Mouse (Mus musculus) forebrain, embryonic 14.5 days (tissue): Measurements from ENCODE around the gene Patj. TPM values are rescaled to one million over a fixed set of nuclear protein-coding genes. Genes with fewer than 3 reads are reported as not detected.
"Not testable (repeated sequence)": the region's sequence is repeated elsewhere in the genome, so short reads cannot be mapped to it uniquely, and the experiment has no call there.

ENCODE experiments used
- ATAC-seq: fragments of 200-750 bp; cut with Nextera tagmentation; 2 replicates; pipeline ENCODE4 v1.8.0; 2017; ENCODE audit warnings: mild to moderate bottlenecking, moderate library complexity
- DNase-seq: peaks from one replicate; pipeline ENCODE4 v3.0.0-alpha.2; 2015; ENCODE audit warnings: low spot score
- H3K27ac ChIP-seq: fragments of 300-500 bp; sonication (generic); 2 replicates; pipeline ENCODE4 v1.5.1; 2014; ENCODE audit warnings: low read depth, mild to moderate bottlenecking, control low read depth, low read length, moderate library complexity
- H3K27me3 ChIP-seq: fragments of 300-500 bp; sonication (generic); replicated peaks from 2 replicates; pipeline ENCODE4 v1.6.1; 2014; ENCODE audit warnings: low read length, control low read depth, mixed read lengths; ENCODE audit not compliant: control insufficient read depth, insufficient read depth
- H3K36me3 ChIP-seq: fragments of 300-500 bp; sonication (generic); 2 replicates; pipeline ENCODE4 v1.6.1; 2014; ENCODE audit warnings: low read length, control low read depth; ENCODE audit not compliant: control insufficient read depth, insufficient read depth
- H3K4me1 ChIP-seq: fragments of 300-500 bp; sonication (generic); 2 replicates; pipeline ENCODE4 v1.6.1; 2014; ENCODE audit warnings: antibody characterized with exemption, low read length, control low read depth; ENCODE audit not compliant: control insufficient read depth, insufficient read depth
- H3K4me2 ChIP-seq: fragments of 300-500 bp; sonication (generic); 2 replicates; pipeline ENCODE4 v1.6.1; 2014; ENCODE audit warnings: mild to moderate bottlenecking, control low read depth, low read length
- H3K4me3 ChIP-seq: fragments of 300-500 bp; sonication (generic); 2 replicates; pipeline ENCODE4 v1.5.1; 2014; ENCODE audit warnings: low read depth, low read length, control low read depth
- H3K9ac ChIP-seq: fragments of 300-500 bp; sonication (generic); 2 replicates; pipeline ENCODE4 v1.6.1; 2014; ENCODE audit warnings: mild to moderate bottlenecking, low read length, control low read depth, moderate library complexity
- H3K9me3 ChIP-seq: fragments of 300-500 bp; sonication (generic); replicated peaks from 2 replicates; pipeline ENCODE4 v1.6.1; 2016; ENCODE audit warnings: low read length, control low read depth, mixed read lengths; ENCODE audit not compliant: control insufficient read depth
- WGBS: fragments of 180-500 bp; shearing (Covaris S2); extraction: QIAGEN DNeasy Blood & Tissue Kit; methylation state at CpG from one replicate; pipeline ENCODE4 v1.1.7; 2014; 5-methylcytosine and 5-hydroxymethylcytosine counted together
- polyA plus RNA-seq: library from polyadenylated mRNA; unstranded; fragments of >200 nt; fragmentation: Nextera tagmentation; extraction: Ambion mirVana; gene quantifications from 2 replicates; pipeline ENCODE4 v1.2.1, GENCODE M21; 2014

The Patj gene
- polyA plus RNA-seq, 1 experiment from 2014 or later: 7.1 TPM

DNA sequence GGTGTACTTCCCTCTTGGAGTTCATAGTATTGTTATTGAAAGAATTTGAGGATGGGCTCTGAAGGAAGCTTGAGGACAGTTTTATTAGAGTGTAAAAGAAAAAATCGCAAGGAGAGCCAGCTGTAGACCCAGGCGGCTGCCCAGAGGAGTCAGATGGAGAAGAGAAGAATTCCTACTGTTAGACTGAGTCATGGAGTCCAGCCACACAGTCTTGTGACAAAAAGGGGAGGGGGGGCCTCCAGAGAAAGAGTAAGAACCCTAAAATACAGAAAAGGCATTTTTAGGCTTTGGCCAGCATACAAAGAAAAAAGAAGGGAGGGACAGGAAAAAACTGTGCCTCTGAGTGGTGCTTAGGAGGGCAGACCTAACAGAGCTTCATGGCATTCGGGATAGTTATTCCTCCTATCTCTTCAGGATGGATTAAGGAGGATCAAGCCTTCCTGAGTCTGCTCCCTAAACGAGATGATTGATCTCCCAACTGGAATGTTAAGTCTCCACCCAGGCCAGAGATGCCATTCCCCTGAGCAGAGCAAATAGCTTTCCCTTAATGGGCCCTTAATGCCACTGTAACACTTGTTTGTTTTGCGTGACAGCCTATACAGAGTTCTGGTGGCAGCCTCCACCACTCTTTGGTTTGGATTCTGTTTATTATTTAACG, 5.5 kb downstream of the Patj start:
- Histone ChIP-seq H3K4me1 (peaks cover 3% of the 10 kb centered on the region; the same call in 1 of the 2 replicates), H3K9ac (no peak overlapping the region), H3K27me3 (no peaks in the 10 kb centered on the region), H3K36me3 (no peaks in the 10 kb centered on the region), H3K4me2 (no peak overlapping the region), H3K27ac (no peak overlapping the region), H3K9me3 (no peaks in the 10 kb centered on the region), H3K4me3 (no peak overlapping the region)
- ATAC-seq: no peak
- no peak for DNase-seq
- WGBS: 37% methylated on average over 6 of the region's 6 CpGs

DNA sequence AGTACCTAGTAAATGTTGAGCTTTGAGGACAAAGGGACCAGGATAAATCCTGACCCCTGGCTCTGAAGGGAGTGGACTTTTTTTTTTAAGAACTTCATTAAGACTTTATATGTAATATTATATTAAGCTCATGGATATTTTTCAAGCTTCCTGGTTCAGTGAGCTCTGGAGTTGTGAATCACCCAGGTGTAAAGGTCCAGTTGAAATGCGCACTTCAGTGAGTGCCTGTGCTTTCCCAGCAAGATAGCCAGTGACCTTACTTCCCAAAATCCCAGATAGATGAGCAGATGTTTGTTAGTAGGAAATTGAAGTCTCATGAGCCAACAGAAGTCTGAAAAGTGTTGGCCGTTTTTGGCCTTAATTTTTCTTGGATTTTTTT, 6.0 kb downstream of the Patj start:
- H3K36me3 ChIP-seq: no peaks in the 10 kb centered on the region
- DNase-seq (no peak), ATAC-seq (no peak)
- no peaks in the 10 kb centered on the region for H3K27me3 ChIP-seq
- H3K9me3 ChIP-seq: no peaks in the 10 kb centered on the region
- 86% methylated on average over 2 of the region's 2 CpGs for WGBS
- H3K4me1 ChIP-seq: no peaks in the 10 kb centered on the region
- H3K27ac ChIP-seq: no peak overlapping the region
- no peak overlapping the region for H3K4me3 ChIP-seq
- H3K4me2 ChIP-seq: no peak overlapping the region
- no peak overlapping the region for H3K9ac ChIP-seq

DNA sequence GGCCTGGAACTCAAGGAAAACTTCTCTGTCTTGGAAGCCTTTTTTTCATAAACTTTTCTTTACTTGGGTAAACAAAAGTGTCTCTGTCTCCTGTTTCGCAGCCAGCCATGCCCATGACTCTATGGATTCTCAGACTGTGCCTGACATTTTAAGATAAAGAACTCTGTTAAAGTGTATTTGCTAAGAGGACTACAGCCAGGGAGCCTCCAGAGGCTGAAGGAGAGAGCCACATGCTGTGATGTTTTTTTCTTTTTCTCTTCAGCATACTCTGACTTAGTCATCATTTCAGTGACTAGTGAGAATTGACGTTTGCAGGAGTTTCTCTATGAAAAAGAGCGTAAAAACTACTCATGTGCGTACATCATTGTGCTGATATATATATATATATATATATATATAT, 7.9 kb downstream of the Patj start:
- Histone ChIP-seq H3K27ac (no peak overlapping the region), H3K36me3 (no peaks in the 10 kb centered on the region), H3K4me3 (no peak overlapping the region), H3K9me3 (no peaks in the 10 kb centered on the region), H3K4me2 (no peak overlapping the region), H3K4me1 (no peaks in the 10 kb centered on the region), H3K9ac (no peak overlapping the region), H3K27me3 (no peaks in the 10 kb centered on the region)
- DNase-seq (no peak), ATAC-seq (no peak)
- 80% methylated on average over 4 of the region's 4 CpGs for WGBS

DNA sequence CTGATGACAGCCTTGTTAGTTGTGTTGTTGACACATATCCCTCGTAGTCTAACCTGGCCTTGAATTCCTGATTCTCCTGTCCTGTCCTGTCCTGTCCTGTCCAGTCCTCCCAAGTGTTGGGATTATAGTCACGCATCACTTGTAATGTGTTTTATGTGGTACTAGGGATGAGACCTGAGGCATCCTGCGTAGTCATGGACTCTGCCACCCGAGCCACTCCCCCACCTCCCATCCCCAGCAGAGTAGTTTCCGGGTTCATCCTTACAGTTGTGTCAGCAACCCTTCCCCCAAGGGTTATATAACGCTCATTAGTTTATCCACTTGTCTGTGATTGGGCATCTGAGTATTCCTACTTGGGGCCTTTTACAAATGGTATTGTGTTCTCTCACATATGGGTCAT, 8.8 kb downstream of the Patj start:
- DNase-seq (no peak), ATAC-seq (no peak)
- Histone ChIP-seq H3K4me1 (no peaks in the 10 kb centered on the region), H3K9ac (no peak overlapping the region), H3K4me3 (no peak overlapping the region), H3K9me3 (no peaks in the 10 kb centered on the region), H3K36me3 (no peaks in the 10 kb centered on the region), H3K27me3 (no peaks in the 10 kb centered on the region), H3K27ac (no peak overlapping the region), H3K4me2 (no peak overlapping the region)
- 93% methylated on average over 6 of the region's 6 CpGs for WGBS

DNA sequence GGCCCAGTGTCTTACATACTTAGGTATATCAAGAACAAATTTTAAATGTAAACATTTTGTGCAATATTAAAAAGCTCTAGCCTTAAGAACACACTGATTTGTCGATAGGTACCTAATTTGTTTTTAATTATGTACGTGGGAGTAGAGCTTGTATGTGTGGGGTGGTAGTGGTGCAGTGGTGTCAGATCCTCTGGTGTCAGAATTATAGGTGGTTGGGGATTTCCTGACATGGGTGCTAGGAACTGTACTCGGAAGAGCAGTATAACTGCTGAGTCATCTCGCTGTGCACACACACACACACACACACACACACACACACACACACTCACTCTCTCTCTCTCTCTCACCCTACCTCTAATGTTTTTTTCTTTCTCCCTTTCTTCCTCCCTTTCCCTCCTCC, 12.9 kb downstream of the Patj start:
- ATAC-seq (no peak), DNase-seq (no peak)
- Histone ChIP-seq H3K9ac (no peak overlapping the region), H3K36me3 (no peaks in the 10 kb centered on the region), H3K4me1 (no peaks in the 10 kb centered on the region), H3K27me3 (no peaks in the 10 kb centered on the region), H3K27ac (no peak overlapping the region), H3K9me3 (no peaks in the 10 kb centered on the region), H3K4me2 (no peak overlapping the region), H3K4me3 (no peak overlapping the region)
- WGBS: 95% methylated on average over 4 of the region's 4 CpGs

DNA sequence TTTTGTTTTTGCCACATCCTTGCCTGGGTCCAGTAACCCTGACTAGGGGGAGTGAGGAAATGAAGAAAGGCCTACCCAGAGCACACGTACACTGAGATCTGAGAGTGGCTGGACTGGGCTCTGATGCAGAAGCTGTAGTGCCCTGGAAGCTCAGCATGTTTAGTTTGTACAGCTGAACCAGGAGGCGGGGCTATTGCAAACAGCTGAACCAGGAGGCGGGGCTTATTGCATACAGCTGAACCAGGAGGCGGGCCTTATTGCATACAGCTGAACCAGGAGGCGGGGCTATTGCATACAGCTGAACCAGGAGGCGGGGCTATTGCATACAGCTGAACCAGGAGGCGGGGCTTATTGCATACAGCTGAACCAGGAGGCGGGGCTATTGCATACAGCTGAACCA, 19.6 kb downstream of the Patj start:
- H3K36me3 ChIP-seq, H3K4me3 ChIP-seq, H3K4me2 ChIP-seq, H3K27me3 ChIP-seq, H3K9ac ChIP-seq, H3K9me3 ChIP-seq, H3K4me1 ChIP-seq, ATAC-seq, H3K27ac ChIP-seq, DNase-seq: not testable (repeated sequence)
- WGBS: 94% methylated on average over 8 of the region's 8 CpGs

DNA sequence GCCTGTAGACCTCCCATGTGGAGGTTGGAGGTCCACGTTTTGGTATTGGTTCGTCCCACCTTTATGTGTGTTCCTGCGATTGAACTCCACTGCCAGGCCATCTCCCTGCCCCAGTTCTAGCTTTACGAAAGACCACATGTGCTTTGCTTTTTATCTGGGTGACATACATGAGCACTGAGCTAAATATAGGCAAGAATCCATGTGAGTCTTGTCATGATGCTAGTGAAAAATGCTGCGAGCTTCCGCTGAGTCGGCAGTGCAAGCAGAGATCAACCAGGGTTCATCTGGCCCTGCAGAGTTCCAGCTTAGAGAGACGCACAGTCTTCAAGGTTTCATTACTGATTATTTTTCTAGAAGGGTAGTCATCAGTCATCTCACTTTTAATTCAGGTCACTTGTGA, 32.8 kb downstream of the Patj start:
- ATAC-seq: no peak
- H3K9ac ChIP-seq: no peak overlapping the region
- H3K4me3 ChIP-seq: no peak overlapping the region
- H3K27me3 ChIP-seq: no peaks in the 10 kb centered on the region
- 89% methylated on average over 8 of the region's 8 CpGs for WGBS
- H3K27ac ChIP-seq: no peak overlapping the region
- H3K4me2 ChIP-seq: no peak overlapping the region
- DNase-seq: no peak
- no peaks in the 10 kb centered on the region for H3K9me3 ChIP-seq
- 0 out of 2 replicates have a peak, but pooled peaks cover 4% of the 10 kb centered on the region for H3K36me3 ChIP-seq
- no peaks in the 10 kb centered on the region for H3K4me1 ChIP-seq

DNA sequence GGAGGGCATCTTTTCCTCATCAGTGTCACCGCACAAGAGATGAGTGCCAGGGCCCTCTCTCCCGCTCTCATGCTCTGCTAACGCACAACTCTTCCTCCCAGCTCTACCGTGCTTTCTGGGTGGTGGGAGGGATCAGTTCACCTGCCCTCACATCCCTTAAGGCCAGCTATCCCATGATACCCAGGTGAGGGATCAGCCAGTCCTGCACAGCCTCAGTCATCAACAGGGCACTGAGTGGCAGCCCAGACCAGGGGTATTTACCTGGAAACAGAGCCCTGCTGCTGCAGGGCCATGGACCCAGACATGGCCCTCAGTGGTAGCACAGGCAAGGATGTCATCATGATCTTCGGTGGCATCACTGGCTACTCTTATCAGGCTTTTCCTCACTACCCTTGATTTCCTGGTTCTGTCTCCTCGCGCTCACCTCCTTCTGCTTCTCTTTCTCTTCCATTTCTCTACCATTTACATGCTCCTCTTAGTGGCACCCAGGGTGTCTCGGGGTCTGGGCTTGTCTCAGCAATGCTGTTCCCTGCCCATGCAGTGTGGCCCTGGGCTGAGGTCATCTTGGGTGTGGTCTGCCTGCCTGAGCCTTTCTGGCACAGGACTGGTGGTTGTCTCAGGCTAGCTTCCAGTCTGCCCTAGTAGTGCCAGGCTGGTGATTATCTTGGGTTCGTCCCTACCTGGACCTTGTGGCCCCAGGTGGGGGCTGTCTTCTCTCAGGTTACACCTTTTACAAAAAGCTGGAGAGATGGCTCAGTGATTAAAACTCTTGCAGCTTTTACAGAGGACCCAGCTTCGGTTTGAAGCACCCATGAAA, 40.3 kb downstream of the Patj start:
- no peaks in the 10 kb centered on the region for H3K27me3 ChIP-seq
- H3K36me3 ChIP-seq: no peaks in the 10 kb centered on the region
- H3K4me2 ChIP-seq: no peak overlapping the region
- H3K9ac ChIP-seq: no peak overlapping the region
- H3K9me3 ChIP-seq: no peaks in the 10 kb centered on the region
- H3K4me3 ChIP-seq: no peak overlapping the region
- DNase-seq: no peak
- H3K27ac ChIP-seq: no peak overlapping the region
- WGBS: 91% methylated on average over 10 of the region's 10 CpGs
- no peaks in the 10 kb centered on the region; the same call in 1 of the 2 replicates for H3K4me1 ChIP-seq
- ATAC-seq: no peak

DNA sequence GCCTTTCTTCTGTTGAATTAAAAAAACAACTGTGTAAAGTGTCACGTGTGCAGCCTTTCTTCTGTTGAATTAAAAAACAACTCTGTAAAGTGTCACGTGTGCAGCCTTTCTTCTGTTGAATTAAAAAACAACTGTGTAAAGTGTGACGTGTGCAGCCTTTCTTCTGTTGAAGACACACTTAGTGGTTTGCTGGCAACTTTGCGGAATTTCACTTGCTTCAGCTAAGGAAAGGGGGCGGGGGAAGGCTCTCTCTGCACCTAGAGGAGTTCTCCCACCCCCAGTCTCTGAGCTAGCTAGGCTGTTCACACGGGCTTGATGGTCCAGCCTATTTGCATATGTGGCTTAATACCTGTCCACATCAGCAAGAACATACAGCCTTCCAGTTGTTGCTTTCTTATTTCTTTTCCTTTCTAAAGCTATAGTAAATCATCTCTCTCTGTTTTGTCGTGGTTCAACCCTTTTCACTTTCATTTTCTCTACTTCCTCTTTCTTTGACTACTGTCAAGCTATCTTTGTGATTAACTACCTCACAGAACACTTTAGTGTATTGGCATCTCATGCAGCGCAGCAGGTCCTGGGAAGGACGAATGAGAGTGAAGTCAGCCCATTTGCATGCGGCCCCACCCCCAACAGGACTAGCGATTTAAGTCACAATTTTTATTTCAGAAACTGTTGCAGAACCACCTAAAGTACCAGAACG, 41.2 kb downstream of the Patj start:
- Histone ChIP-seq H3K27ac (no peak overlapping the region), H3K4me3 (no peak overlapping the region), H3K4me1 (no peaks in the 10 kb centered on the region; the same call in 1 of the 2 replicates), H3K27me3 (no peaks in the 10 kb centered on the region), H3K9me3 (no peaks in the 10 kb centered on the region), H3K9ac (no peak overlapping the region), H3K36me3 (no peaks in the 10 kb centered on the region), H3K4me2 (no peak overlapping the region)
- ATAC-seq (no peak), DNase-seq (peak; percentile 26)
- WGBS: 63% methylated on average over 12 of the region's 12 CpGs
